Mouse (Mus musculus) macrophage (primary cell): ENCODE measurements at regions not wholly inside any gene's neighbourhood (a gene's known extent, or its start where the extent isn't known, plus 50 kb on each side); places are given as distances from the start of the nearest gene placed in this dataset.

ENCODE experiments used
- H3K27ac ChIP-seq: fragments of 350-480 bp; formaldehyde crosslinking; 2 replicates; pipeline ENCODE4 v1.9.0; 2021
- H3K36me3 ChIP-seq: fragments of 350-480 bp; formaldehyde crosslinking; 2 replicates; pipeline ENCODE4 v1.9.0; 2021; ENCODE audit errors: inconsistent target
- H3K4me3 ChIP-seq: fragments of 350-480 bp; formaldehyde crosslinking; 2 replicates; pipeline ENCODE4 v1.9.0; 2021; ENCODE audit errors: inconsistent target
- H3K79me2 ChIP-seq: fragments of 350-480 bp; formaldehyde crosslinking; 2 replicates; pipeline ENCODE4 v1.9.0; 2021; ENCODE audit errors: inconsistent target
- WGBS: methylation state at CpG from one replicate; pipeline ENCODE4 v1.1.7; 2026; ENCODE audit warnings: inconsistent platforms; ENCODE audit not compliant: missing documents; 5-methylcytosine and 5-hydroxymethylcytosine counted together

- WGBS, result 85% methylated on average over 1 of the region's 1 CpGs
- Histone ChIP-seq H3K4me3 (no peak overlapping the region), H3K27ac (no peak overlapping the region)
These were observed 216.3 kb upstream of the Slc30a5 start for GRCm38 (mm10) chr13:101049511-101049910.

GRCm38 (mm10) chr13:101032594-101032993 lies 199.4 kb upstream of the Slc30a5 start:
- 64% methylated on average over 1 of the region's 1 CpGs for WGBS
- no peaks in the 10 kb centered on the region for H3K79me2 ChIP-seq
- no peak overlapping the region for H3K4me3 ChIP-seq
- no peaks in the 10 kb centered on the region for H3K36me3 ChIP-seq
- no peak overlapping the region for H3K27ac ChIP-seq

More at GRCm38 (mm10) chr13:101049511-101049910, 216.3 kb upstream of the Slc30a5 start:
- no peaks in the 10 kb centered on the region for H3K79me2 ChIP-seq
- no peaks in the 10 kb centered on the region for H3K36me3 ChIP-seq

GRCm38 (mm10) chr13:101026043-101026442 lies 192.8 kb upstream of the Slc30a5 start:
- Histone ChIP-seq H3K27ac (no peak overlapping the region), H3K36me3 (no peaks in the 10 kb centered on the region), H3K4me3 (no peak overlapping the region), H3K79me2 (no peaks in the 10 kb centered on the region)

- H3K79me2 ChIP-seq, result no peaks in the 10 kb centered on the region
- no peak overlapping the region for H3K27ac ChIP-seq
- 93% methylated on average over 2 of the region's 2 CpGs for WGBS
- H3K4me3 ChIP-seq, result no peak overlapping the region
- H3K36me3 ChIP-seq, result no peaks in the 10 kb centered on the region
These were observed 192.3 kb upstream of the Slc30a5 start for GRCm38 (mm10) chr13:101025488-101025887.

GRCm38 (mm10) chr13:101024971-101025370 lies 191.7 kb upstream of the Slc30a5 start:
- no peak overlapping the region for H3K27ac ChIP-seq
- no peaks in the 10 kb centered on the region for H3K36me3 ChIP-seq
- no peaks in the 10 kb centered on the region for H3K79me2 ChIP-seq
- no peak overlapping the region for H3K4me3 ChIP-seq
- 85% methylated on average over 2 of the region's 2 CpGs for WGBS

- Histone ChIP-seq H3K36me3 (no peaks in the 10 kb centered on the region), H3K4me3 (no peak overlapping the region), H3K27ac (no peak overlapping the region), H3K79me2 (no peaks in the 10 kb centered on the region)
- 93% methylated on average over 7 of the region's 7 CpGs for WGBS
These were observed 186.0 kb upstream of the Slc30a5 start for GRCm38 (mm10) chr13:101019272-101019676.

GRCm38 (mm10) chr13:101017041-101017440 lies 183.8 kb upstream of the Slc30a5 start:
- Histone ChIP-seq H3K36me3 (no peaks in the 10 kb centered on the region), H3K79me2 (no peaks in the 10 kb centered on the region), H3K27ac (no peak overlapping the region), H3K4me3 (no peak overlapping the region)
- 80% methylated on average over 6 of the region's 6 CpGs for WGBS

GRCm38 (mm10) chr13:101016181-101016580 lies 183.0 kb upstream of the Slc30a5 start:
- Histone ChIP-seq H3K36me3 (no peaks in the 10 kb centered on the region), H3K79me2 (no peaks in the 10 kb centered on the region), H3K27ac (no peak overlapping the region), H3K4me3 (no peak overlapping the region)
- 100% methylated on average over 1 of the region's 1 CpGs for WGBS

- Histone ChIP-seq H3K36me3 (no peaks in the 10 kb centered on the region), H3K4me3 (no peak overlapping the region), H3K27ac (no peak overlapping the region), H3K79me2 (no peaks in the 10 kb centered on the region)
- WGBS, result 72% methylated on average over 3 of the region's 3 CpGs
These were observed 182.2 kb upstream of the Slc30a5 start for GRCm38 (mm10) chr13:101015435-101015834.

GRCm38 (mm10) chr13:101013604-101014003 lies 180.4 kb upstream of the Slc30a5 start:
- Histone ChIP-seq H3K27ac (no peak overlapping the region), H3K36me3 (no peaks in the 10 kb centered on the region), H3K79me2 (no peaks in the 10 kb centered on the region), H3K4me3 (no peak overlapping the region)
- WGBS, result 78% methylated on average over 2 of the region's 2 CpGs

- 100% methylated on average over 2 of the region's 2 CpGs for WGBS
- Histone ChIP-seq H3K79me2 (no peaks in the 10 kb centered on the region), H3K36me3 (no peaks in the 10 kb centered on the region), H3K4me3 (no peak overlapping the region), H3K27ac (no peak overlapping the region)
These were observed 157.4 kb upstream of the Slc30a5 start for GRCm38 (mm10) chr13:100990646-100991045.

- 88% methylated on average over 13 of the region's 13 CpGs for WGBS
- Histone ChIP-seq H3K36me3 (no peaks in the 10 kb centered on the region), H3K27ac (no peak overlapping the region), H3K4me3 (no peak overlapping the region), H3K79me2 (no peaks in the 10 kb centered on the region)
These were observed 155.7 kb upstream of the Slc30a5 start for GRCm38 (mm10) chr13:100988671-100989531.

- Histone ChIP-seq H3K79me2 (no peaks in the 10 kb centered on the region), H3K36me3 (no peaks in the 10 kb centered on the region), H3K27ac (no peak overlapping the region), H3K4me3 (no peak overlapping the region)
- 95% methylated on average over 5 of the region's 5 CpGs for WGBS
These were observed 154.9 kb upstream of the Slc30a5 start for GRCm38 (mm10) chr13:100988116-100988515.

GRCm38 (mm10) chr13:100975741-100976140 lies 142.5 kb upstream of the Slc30a5 start:
- WGBS, result 79% methylated on average over 3 of the region's 3 CpGs
- no peak overlapping the region for H3K4me3 ChIP-seq
- H3K36me3 ChIP-seq, result no peaks in the 10 kb centered on the region
- no peaks in the 10 kb centered on the region for H3K79me2 ChIP-seq
- H3K27ac ChIP-seq, result no peak overlapping the region

- H3K79me2 ChIP-seq, result no peaks in the 10 kb centered on the region
- H3K36me3 ChIP-seq, result no peaks in the 10 kb centered on the region
- H3K27ac ChIP-seq, result no peak overlapping the region
- H3K4me3 ChIP-seq, result no peak overlapping the region
- 89% methylated on average over 2 of the region's 2 CpGs for WGBS
These were observed 138.1 kb upstream of the Slc30a5 start for GRCm38 (mm10) chr13:100971080-100972017.
